ENCODE assay signal across 30 mouse cellular contexts in the genomic region with DNA sequence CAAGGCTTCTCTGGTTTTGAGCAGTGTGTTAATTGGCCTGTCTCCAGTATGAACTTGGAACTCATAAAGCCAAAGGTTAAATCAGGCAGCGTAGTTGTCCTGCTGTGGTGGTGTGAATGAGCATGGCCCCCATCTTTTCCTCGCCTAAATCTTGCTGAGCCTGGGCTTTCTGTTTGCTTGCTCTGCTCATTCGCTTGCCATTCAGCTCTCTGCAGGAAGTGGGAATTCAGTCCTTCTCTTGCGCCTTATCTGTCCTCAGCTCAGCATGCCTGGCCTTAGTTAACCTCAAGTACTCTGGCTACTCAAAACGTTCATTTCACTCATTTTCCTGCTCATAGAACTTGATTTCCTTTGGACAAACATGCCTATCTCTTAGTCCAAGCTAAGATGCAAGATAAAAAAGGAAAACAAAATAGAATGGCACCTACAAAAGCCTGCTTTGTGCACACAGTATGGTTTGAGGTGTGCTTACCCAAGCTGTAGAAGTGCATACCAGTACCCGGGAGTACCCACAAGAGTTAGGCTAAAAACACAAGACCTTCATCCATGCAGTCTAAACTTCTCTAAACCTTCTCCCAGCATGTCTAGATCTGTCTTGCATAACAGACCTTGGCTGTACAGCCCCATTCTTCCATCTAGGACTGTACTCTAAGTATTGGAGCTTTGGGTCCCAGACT.
DNase-seq lines count a peak whose midpoint lies in the region; ATAC-seq and TF ChIP-seq lines count a peak whose summit lies in the region.
"Had no signal": no experiment of that assay in that cellular context is flagged by ENCODE, and none has a peak within 500 bp of the region (broad histone marks: within the 10 kb centered on the region; RNA-seq: fewer than 3 reads in every experiment).

No protein-coding gene starts in this region.

- peak; percentile 56 for ATAC-seq in lung, embryonic 15.5 days (ENCODE audit: borderline replicate concordance, extremely low read depth, low FRiP score, low TSS enrichment)
- ATAC-seq in stomach, embryonic 14.5 days (ENCODE audit: insufficient number of reproducible peaks, insufficient read depth, low FRiP score, low read depth) = peak; percentile 26; the same call in 1 of the 2 replicates
- ATAC-seq in stomach, postnatal 0 days (ENCODE audit: low FRiP score, low TSS enrichment) = no peak
- ATAC-seq in stomach, embryonic 16.5 days (ENCODE audit: insufficient read depth, low FRiP score) = peak; percentile 40; the same call in 1 of the 2 replicates
- ATAC-seq: activated CD4-positive, CD25-positive, alpha-beta regulatory T cell, adult 4 months; forebrain, embryonic 13.5 days; intestine, embryonic 16.5 days; midbrain, embryonic 16.5 days had no signal

- peak; percentile 42 for DNase-seq in kidney, adult 9 months
- no peak for DNase-seq in kidney, postnatal 10 days
- DNase-seq in lung, postnatal 4 days = no peak
- no peak for DNase-seq in stomach, postnatal 0 days (ENCODE audit: low spot score)
- no peak for DNase-seq in adrenal gland, postnatal 10 days
- DNase-seq: adrenal gland, adult 2 months; B cell, adult 2 months; cerebellum, adult 2 months; cerebellum, postnatal 14 days; gastrocnemius, postnatal 25 days; heart, adult 11 months; heart, postnatal 4 days; liver, embryonic 13.5 days; right cerebral cortex, adult 18-20 months; spleen, adult 18-20 months; thymus, postnatal 14 days had no signal

- no peak for TF ChIP-seq EP300 in stomach, postnatal 0 days (optimal IDR thresholded peaks at IDR 0.05)

- H3K36me3 ChIP-seq in lung, embryonic 15.5 days = peaks cover 19% of the 10 kb centered on the region
- peaks cover 10% of the 10 kb centered on the region; the same call in 1 of the 2 replicates for H3K36me3 ChIP-seq in stomach, embryonic 14.5 days (ENCODE audit: control insufficient read depth, insufficient read depth, low read length)
- peaks cover 8% of the 10 kb centered on the region for H3K36me3 ChIP-seq in stomach, postnatal 0 days (ENCODE audit: control insufficient read depth, insufficient read depth, low read length)
- peaks cover 6% of the 10 kb centered on the region; the same call in 1 of the 2 replicates for H3K36me3 ChIP-seq in stomach, embryonic 16.5 days (ENCODE audit: control insufficient read depth, insufficient read depth, low read length)

- H3K4me2 ChIP-seq in lung, embryonic 15.5 days = no peak overlapping the region
- H3K4me2 ChIP-seq in stomach, embryonic 14.5 days (replicated peaks; ENCODE audit: low read depth, low read length) = no peak overlapping the region
- H3K4me2 ChIP-seq in stomach, postnatal 0 days (replicated peaks; ENCODE audit: low read depth) = no peak overlapping the region
- no peak overlapping the region for H3K4me2 ChIP-seq in stomach, embryonic 16.5 days (ENCODE audit: low read depth, low read length)
- H3K4me2 ChIP-seq: embryonic facial prominence, embryonic 15.5 days; forebrain, embryonic 13.5 days; heart, embryonic 12.5 days; hindbrain, embryonic 13.5 days; limb, embryonic 13.5 days; liver, embryonic 13.5 days had no signal

- no peaks in the 10 kb centered on the region for H3K27me3 ChIP-seq in lung, embryonic 15.5 days
- H3K27me3 ChIP-seq in stomach, embryonic 14.5 days (ENCODE audit: control insufficient read depth, insufficient read depth, low read length) = no peaks in the 10 kb centered on the region
- H3K27me3 ChIP-seq in stomach, postnatal 0 days (ENCODE audit: control insufficient read depth, insufficient read depth, low read length) = no peaks in the 10 kb centered on the region
- H3K27me3 ChIP-seq in stomach, embryonic 16.5 days (ENCODE audit: control insufficient read depth, insufficient read depth, low read length) = no peaks in the 10 kb centered on the region
- H3K27me3 ChIP-seq: embryonic facial prominence, embryonic 15.5 days; forebrain, embryonic 13.5 days; heart, embryonic 12.5 days; hindbrain, embryonic 13.5 days; limb, embryonic 13.5 days; liver, embryonic 13.5 days had no signal

- no peak for TF ChIP-seq CTCF in stomach, postnatal 0 days (IDR thresholded peaks at IDR 0.05; ENCODE audit: low read depth)

- peak overlapping the region; percentile 20 for H3K27ac ChIP-seq in lung, embryonic 15.5 days
- H3K27ac ChIP-seq in stomach, embryonic 14.5 days (ENCODE audit: low read length) = no peak overlapping the region
- H3K27ac ChIP-seq in stomach, postnatal 0 days (replicated peaks) = no peak overlapping the region
- H3K27ac ChIP-seq in stomach, embryonic 16.5 days (ENCODE audit: low read length) = no peak overlapping the region
- H3K27ac ChIP-seq: embryonic facial prominence, embryonic 10.5 days; embryonic facial prominence, embryonic 15.5 days; forebrain, embryonic 13.5 days; hindbrain, embryonic 13.5 days; limb, embryonic 13.5 days; liver, embryonic 13.5 days; macrophage; midbrain, embryonic 10.5 days had no signal

- no peak overlapping the region for H3K9ac ChIP-seq in lung, embryonic 15.5 days
- no peak overlapping the region for H3K9ac ChIP-seq in stomach, embryonic 14.5 days (replicated peaks; ENCODE audit: low read depth, low read length)
- H3K9ac ChIP-seq in stomach, postnatal 0 days (ENCODE audit: low read length) = no peak overlapping the region
- no peak overlapping the region for H3K9ac ChIP-seq in stomach, embryonic 16.5 days (ENCODE audit: low read length)
- H3K9ac ChIP-seq: embryonic facial prominence, embryonic 15.5 days; forebrain, embryonic 13.5 days; heart, embryonic 12.5 days; hindbrain, embryonic 13.5 days; limb, embryonic 13.5 days; liver, embryonic 13.5 days had no signal

- no peaks in the 10 kb centered on the region for H3K4me1 ChIP-seq in lung, embryonic 15.5 days
- H3K4me1 ChIP-seq in stomach, embryonic 14.5 days (ENCODE audit: control insufficient read depth, insufficient read depth, low read length) = no peaks in the 10 kb centered on the region
- H3K4me1 ChIP-seq in stomach, postnatal 0 days (replicated peaks; ENCODE audit: control insufficient read depth, insufficient read depth) = no peaks in the 10 kb centered on the region
- H3K4me1 ChIP-seq in stomach, embryonic 16.5 days (ENCODE audit: control insufficient read depth, insufficient read depth, low read length) = no peaks in the 10 kb centered on the region
- H3K4me1 ChIP-seq: embryonic facial prominence, embryonic 10.5 days; embryonic facial prominence, embryonic 15.5 days; forebrain, embryonic 13.5 days; hindbrain, embryonic 13.5 days; limb, embryonic 13.5 days; liver, embryonic 13.5 days; midbrain, embryonic 10.5 days had no signal

- H3K9me3 ChIP-seq in lung, embryonic 15.5 days = no peaks in the 10 kb centered on the region
- no peaks in the 10 kb centered on the region for H3K9me3 ChIP-seq in stomach, embryonic 14.5 days (ENCODE audit: control insufficient read depth, low read depth, low read length)
- no peaks in the 10 kb centered on the region for H3K9me3 ChIP-seq in stomach, postnatal 0 days (ENCODE audit: control insufficient read depth, low read length)
- H3K9me3 ChIP-seq in stomach, embryonic 16.5 days (replicated peaks; ENCODE audit: control insufficient read depth, low read length) = no peaks in the 10 kb centered on the region
- H3K9me3 ChIP-seq: embryonic facial prominence, embryonic 10.5 days; embryonic facial prominence, embryonic 15.5 days; forebrain, embryonic 13.5 days; heart, embryonic 12.5 days; hindbrain, embryonic 13.5 days; limb, embryonic 13.5 days; liver, embryonic 13.5 days; midbrain, embryonic 10.5 days had no signal

- no peak overlapping the region for H3K4me3 ChIP-seq in lung, embryonic 15.5 days
- no peak overlapping the region for H3K4me3 ChIP-seq in stomach, embryonic 14.5 days (ENCODE audit: low read depth, low read length)
- H3K4me3 ChIP-seq in stomach, postnatal 0 days (ENCODE audit: low read depth, low read length) = no peak overlapping the region
- H3K4me3 ChIP-seq in stomach, embryonic 16.5 days (replicated peaks; ENCODE audit: low read length) = no peak overlapping the region
- H3K4me3 ChIP-seq: embryonic facial prominence, embryonic 10.5 days; embryonic facial prominence, embryonic 15.5 days; forebrain, embryonic 13.5 days; heart, embryonic 12.5 days; hindbrain, embryonic 13.5 days; limb, embryonic 13.5 days; liver, embryonic 13.5 days; midbrain, embryonic 10.5 days had no signal

- 55% methylated on average over 6 of the region's 6 CpGs for WGBS in lung, embryonic 15.5 days
- 70% methylated on average over 6 of the region's 6 CpGs for WGBS in stomach, embryonic 14.5 days
- WGBS in stomach, postnatal 0 days = 60% methylated on average over 6 of the region's 6 CpGs
- 62% methylated on average over 6 of the region's 6 CpGs for WGBS in stomach, embryonic 16.5 days
